In genomic region chr19:46644793-46645602, GRCm38 (mm10) we compare ENCODE assay signal across 8 mouse cellular contexts. TPM values are rescaled to one million over a fixed set of nuclear protein-coding genes. Genes with fewer than 3 reads are reported as not detected.
DNase-seq lines count a peak whose midpoint lies in the region; TF ChIP-seq lines count a peak whose summit lies in the region.

No protein-coding gene starts in this region.

- DNase-seq in cerebellum, postnatal 10 days = peak; percentile 43 to 52
- DNase-seq in cerebellum, adult 9-10 months = no peak
- DNase-seq in brain, embryonic 14.5 days (ENCODE audit: low read depth) = peak; percentile 78
- DNase-seq in heart, adult 2 months = peak; percentile 71 to 83
- peak; percentile 69 for DNase-seq in kidney, adult 9 months
- peak; percentile 60 for DNase-seq in lung, postnatal 25 days (ENCODE audit: low spot score)
- DNase-seq in spleen, postnatal 36 days (ENCODE audit: low spot score in 2 of 2) = no peak
- DNase-seq in spleen, postnatal 10 days (ENCODE audit: low spot score in 2 of 2) = no peak

- H3K9ac ChIP-seq in heart, adult 2 months (ENCODE audit: low read depth, low read length) = peak overlapping the region; percentile 47

- intact Hi-C loops in heart, adult 2 months (cut with DNase I) = loop anchor here (1.0 to 2.0 kb wide), 2 partner anchors 22 to 46 kb away; partner anchors contain the start of gene Wbp1l

- no peak for TF ChIP-seq POLR2A in brain, embryonic 14.5 days (IDR thresholded peaks at IDR 0.05; ENCODE audit: borderline replicate concordance, extremely low read depth, insufficient read depth, insufficient read length, poor library complexity, severe bottlenecking)
- TF ChIP-seq POLR2A in heart, adult 2 months (IDR thresholded peaks at IDR 0.05; ENCODE audit: insufficient read depth, low read depth, low read length) = peak; percentile 54; the same call in 1 of the 2 replicates

- peaks cover 2% of the 10 kb centered on the region; the same call in 1 of the 2 replicates for H3K79me2 ChIP-seq in heart, adult 2 months (replicated peaks; ENCODE audit: control insufficient read depth, insufficient read depth, low read length)

- peaks cover 59% of the 10 kb centered on the region for H3K4me1 ChIP-seq in heart, adult 2 months (ENCODE audit: control insufficient read depth, insufficient read depth, low read length)

- H3K4me3 ChIP-seq in heart, adult 2 months = peak overlapping the region; percentile 7

- no peaks in the 10 kb centered on the region for H3K27me3 ChIP-seq in heart, adult 2 months (ENCODE audit: control insufficient read depth, insufficient read depth, low read length)

- peak; percentile 56; the same call in 1 of the 2 replicates for TF ChIP-seq EP300 in heart, adult 2 months (IDR thresholded peaks at IDR 0.05; ENCODE audit: insufficient read depth, low read depth, low read length)

- no peak for TF ChIP-seq CTCF in brain, embryonic 14.5 days (IDR thresholded peaks at IDR 0.05; ENCODE audit: borderline replicate concordance, extremely low read depth, insufficient read depth, insufficient read length)
- peak; percentile 19; the same call in 1 of the 2 replicates for TF ChIP-seq CTCF in heart, adult 2 months (IDR thresholded peaks at IDR 0.05)

- 7% methylated on average over 12 of the region's 12 CpGs for WGBS in heart, adult 2 months

- H3K27ac ChIP-seq in heart, adult 2 months = peak overlapping the region; percentile 86

- H3K36me3 ChIP-seq in heart, adult 2 months (ENCODE audit: control insufficient read depth, insufficient read depth, low read length) = peaks cover 13% of the 10 kb centered on the region

RNA-seq across cellular contexts. Expression of gene Cyp17a1, which starts 28.0 kb away (rescaled TPM):
- not detected in 2 replicates for polyA plus RNA-seq in brain, embryonic 14.5 days (2012; rRNA removed)
- not detected for total RNA-seq in heart, adult 2 months (2021)
- 0.12 TPM in 1 of 2 replicates, not detected in the other for polyA plus RNA-seq in heart, adult 2 months (2012; rRNA removed)

RNA-seq across cellular contexts. Expression of gene Borcs7, which starts 44.7 kb away (rescaled TPM):
- polyA plus RNA-seq in brain, embryonic 14.5 days (2012; rRNA removed) = 10.2 and 12.3 TPM in 2 replicates
- total RNA-seq in heart, adult 2 months (2021) = 1 to 10 TPM; 7.1 to 7.8 TPM
- polyA plus RNA-seq in heart, adult 2 months (2012; rRNA removed) = 4.7 and 8.7 TPM in 2 replicates

RNA-seq across cellular contexts. Expression of gene Wbp1l, which starts 46.1 kb away (rescaled TPM):
- 33.7 and 44.8 TPM in 2 replicates for polyA plus RNA-seq in brain, embryonic 14.5 days (2012; rRNA removed)
- total RNA-seq in heart, adult 2 months (2021) = 10 to 100 TPM; 53.5 to 54.2 TPM
- 39.2 and 46.2 TPM in 2 replicates for polyA plus RNA-seq in heart, adult 2 months (2012; rRNA removed)

Comparison
In these comparisons a context has a peak if more than half of its experiments do, and no peak if none do; other contexts are left out.
1. DNase-seq: peak in cerebellum, postnatal 10 days (2 of 2), brain, embryonic 14.5 days (single experiment), heart, adult 2 months (2 of 2), kidney, adult 9 months (single experiment) and lung, postnatal 25 days (single experiment); none in cerebellum, adult 9-10 months (single experiment), spleen, postnatal 36 days (0 of 2) and spleen, postnatal 10 days (0 of 2).